8 mouse cellular contexts compared by ENCODE assay signal in the genomic region with DNA sequence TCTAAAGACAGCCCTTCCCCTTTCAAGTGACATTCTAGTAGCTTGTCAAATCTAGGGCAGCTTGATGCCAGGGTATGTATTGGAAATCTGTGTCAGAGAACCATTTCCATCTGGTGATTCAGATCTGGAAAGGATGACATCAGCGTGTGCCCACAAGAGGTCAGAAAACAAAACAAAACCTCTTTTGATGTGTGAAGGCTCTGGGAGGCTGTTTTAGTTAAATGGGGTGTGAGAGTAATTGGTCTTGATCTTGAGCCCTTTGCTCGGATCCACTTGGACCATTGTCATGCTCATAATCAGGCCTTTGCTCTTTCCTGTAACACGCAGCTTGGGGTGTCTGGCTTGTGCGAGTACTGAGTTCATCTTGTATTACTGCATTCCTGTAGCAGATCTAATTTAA. TPM values are rescaled to one million over a fixed set of nuclear protein-coding genes. Genes with fewer than 3 reads are reported as not detected.
A peak's percentile ranks its signal among the peaks of the same experiment; 100 is the strongest.
DNase-seq lines count a peak whose midpoint lies in the region; ATAC-seq and TF ChIP-seq lines count a peak whose summit lies in the region.

No protein-coding gene starts in this region.

- peaks cover 90% of the 10 kb centered on the region for H3K4me1 ChIP-seq in liver, embryonic 13.5 days (replicated peaks)
- H3K4me1 ChIP-seq in neural tube, embryonic 15.5 days: peaks cover 47% of the 10 kb centered on the region

- no peak for ATAC-seq in liver, embryonic 13.5 days (ENCODE audit: low read depth)
- no peak for ATAC-seq in erythroid progenitor cell, adult 5-6 weeks (replicated peaks; ENCODE audit: low FRiP score, poor library complexity, severe bottlenecking)
- ATAC-seq in neural tube, embryonic 15.5 days (ENCODE audit: low FRiP score): no peak

- intact Hi-C loops in gastrocnemius, adult 2 months (cut with DNase I): loop anchor here (10.0 kb wide), 1 partner anchor 337 kb away; the partner anchor contains the start of gene Srsf3

- no peaks in the 10 kb centered on the region for H3K27me3 ChIP-seq in liver, embryonic 13.5 days
- H3K27me3 ChIP-seq in neural tube, embryonic 15.5 days (replicated peaks): no peaks in the 10 kb centered on the region

- H3K9ac ChIP-seq in liver, embryonic 13.5 days: 0 out of 2 replicates have a peak overlapping the region, but pooled peaks have one; percentile 18
- no peak overlapping the region for H3K9ac ChIP-seq in neural tube, embryonic 15.5 days (replicated peaks)

- peaks cover 21% of the 10 kb centered on the region; the same call in 1 of the 2 replicates for H3K36me3 ChIP-seq in liver, embryonic 13.5 days
- H3K36me3 ChIP-seq in neural tube, embryonic 15.5 days: no peaks in the 10 kb centered on the region

- H3K4me3 ChIP-seq in gastrocnemius, adult 2 months: peak overlapping the region; percentile 48
- no peak overlapping the region for H3K4me3 ChIP-seq in liver, embryonic 13.5 days (replicated peaks)
- H3K4me3 ChIP-seq in neural tube, embryonic 15.5 days (replicated peaks): no peak overlapping the region

- no peaks in the 10 kb centered on the region for H3K9me3 ChIP-seq in liver, embryonic 13.5 days (replicated peaks)
- H3K9me3 ChIP-seq in neural tube, embryonic 15.5 days (replicated peaks): no peaks in the 10 kb centered on the region

- peak overlapping the region; percentile 84 for H3K27ac ChIP-seq in gastrocnemius, adult 2 months
- no peak overlapping the region for H3K27ac ChIP-seq in liver, embryonic 13.5 days
- H3K27ac ChIP-seq in neural tube, embryonic 15.5 days (replicated peaks): no peak overlapping the region

- no peak overlapping the region for H3K4me2 ChIP-seq in liver, embryonic 13.5 days
- H3K4me2 ChIP-seq in neural tube, embryonic 15.5 days: no peak overlapping the region

- no peak for TF ChIP-seq CTCF in gastrocnemius, adult 2 months (IDR thresholded peaks at IDR 0.05)

- no peak for DNase-seq in gastrocnemius, adult 2 months
- no peak for DNase-seq in gastrocnemius, postnatal 4 days (ENCODE audit: low spot score in 2 of 2)
- DNase-seq in 3134 (ENCODE audit: extremely low read depth, insufficient read length, low spot score): peak; percentile 30
- peak; percentile 47 for DNase-seq in NIH3T3 (ENCODE audit: low read depth)
- DNase-seq in liver, embryonic 13.5 days: no peak
- no peak for DNase-seq in testis, postnatal 14 days (ENCODE audit: low spot score)

- WGBS in liver, embryonic 13.5 days (ENCODE audit: insufficient replicate concordance): 54% methylated on average over 4 of the region's 4 CpGs
- 29% methylated on average over 4 of the region's 4 CpGs for WGBS in neural tube, embryonic 15.5 days

RNA-seq across cellular contexts. Expression of gene Mapk14, which starts 7.1 kb away (rescaled TPM):
- 10 to 100 TPM; 87.8 to 99.6 TPM for total RNA-seq in gastrocnemius, adult 2 months (2021)
- total RNA-seq in gastrocnemius, postnatal 4 days (2021): 10 to 100 TPM; 54.8 to 61.0 TPM
- polyA plus RNA-seq in liver, embryonic 13.5 days (2015; fragmentation: Nextera tagmentation; extraction: Ambion mirVana): 30.8 and 32.5 TPM in 2 replicates
- 53.7 and 58.7 TPM in 2 replicates for total RNA-seq in erythroid progenitor cell, adult 5-6 weeks (2015; ENCODE audit: low replicate concordance)
- total RNA-seq in erythroid progenitor cell, adult 5-6 weeks (2017; ENCODE audit: low replicate concordance): 63.1 and 64.9 TPM in 2 replicates
- polyA plus RNA-seq in neural tube, embryonic 15.5 days (2015; fragmentation: Nextera tagmentation; extraction: Ambion mirVana): 25.2 and 31.0 TPM in 2 replicates

RNA-seq across cellular contexts. Expression of gene Slc26a8, which starts 8.2 kb away (rescaled TPM):
- total RNA-seq in gastrocnemius, adult 2 months (2021): under 1 TPM; 0.38 to 0.50 TPM
- 1 to 10 TPM; 2.0 to 2.3 TPM for total RNA-seq in gastrocnemius, postnatal 4 days (2021)
- 0.09 and 0.20 TPM in 2 replicates for polyA plus RNA-seq in liver, embryonic 13.5 days (2015; fragmentation: Nextera tagmentation; extraction: Ambion mirVana)
- 5.0 TPM in 1 of 2 replicates, not detected in the other for total RNA-seq in erythroid progenitor cell, adult 5-6 weeks (2015; ENCODE audit: low replicate concordance)
- 1.3 and 3.9 TPM in 2 replicates for total RNA-seq in erythroid progenitor cell, adult 5-6 weeks (2017; ENCODE audit: low replicate concordance)
- polyA plus RNA-seq in neural tube, embryonic 15.5 days (2015; fragmentation: Nextera tagmentation; extraction: Ambion mirVana): 0.88 and 1.0 TPM in 2 replicates

RNA-seq across cellular contexts. Expression of gene AC170998.1, which starts 27.6 kb away (rescaled TPM):
- total RNA-seq in gastrocnemius, adult 2 months (2021): under 1 TPM; 0.39 to 0.71 TPM
- total RNA-seq in gastrocnemius, postnatal 4 days (2021): 1 to 10 TPM in 1 of 2 experiments, under 1 TPM in 1; 0.81 to 1.4 TPM
- polyA plus RNA-seq in liver, embryonic 13.5 days (2015; fragmentation: Nextera tagmentation; extraction: Ambion mirVana): 0.75 and 1.2 TPM in 2 replicates
- 2.1 TPM in 1 of 2 replicates, not detected in the other for total RNA-seq in erythroid progenitor cell, adult 5-6 weeks (2015; ENCODE audit: low replicate concordance)
- total RNA-seq in erythroid progenitor cell, adult 5-6 weeks (2017; ENCODE audit: low replicate concordance): 13.0 TPM in 1 of 2 replicates, not detected in the other
- 2.7 and 3.0 TPM in 2 replicates for polyA plus RNA-seq in neural tube, embryonic 15.5 days (2015; fragmentation: Nextera tagmentation; extraction: Ambion mirVana)

Comparison
In these comparisons a context has a peak if more than half of its experiments do, and no peak if none do; other contexts are left out.
1. DNase-seq: peak in 3134 (single experiment) and NIH3T3 (single experiment); none in gastrocnemius, adult 2 months (single experiment), gastrocnemius, postnatal 4 days (0 of 2), liver, embryonic 13.5 days (single experiment) and testis, postnatal 14 days (single experiment).